ENCODE assay signal across 16 mouse cellular contexts in genomic region chr14:74859154-74859553, GRCm38 (mm10).
"Had no signal": no experiment of that assay in that cellular context is flagged by ENCODE, and none has a peak within 500 bp of the region (broad histone marks: within the 10 kb centered on the region; RNA-seq: fewer than 3 reads in every experiment).

No protein-coding gene starts in this region.

- DNase-seq: gastrocnemius, adult 2 months; gastrocnemius, postnatal 10 days; gastrocnemius, postnatal 25 days; heart, adult 18-20 months; heart, postnatal 10 days; heart, postnatal 4 days; kidney, adult 18-20 months; kidney, adult 8-10 months; kidney, postnatal 10 days; kidney, postnatal 25 days; kidney, postnatal 4 days; left cerebral cortex, postnatal 4 days had no signal

- ATAC-seq: hindbrain, embryonic 16.5 days; intestine, embryonic 15.5 days; intestine, postnatal 0 days; liver, embryonic 12.5 days had no signal
